Mouse (Mus musculus) hindbrain, embryonic 14.5 days (tissue): ENCODE measurements around the gene Atf7ip2. TPM values are rescaled to one million over a fixed set of nuclear protein-coding genes. Genes with fewer than 3 reads are reported as not detected.
"Not testable (repeated sequence)": the region's sequence is repeated elsewhere in the genome, so short reads cannot be mapped to it uniquely, and the experiment has no call there.

Experiments used
- ATAC-seq: fragments of 200-750 bp; cut with Nextera tagmentation; 2 replicates; pipeline ENCODE4 v1.8.0; 2017; ENCODE audit warnings: moderate number of reproducible peaks, mild to moderate bottlenecking, moderate TSS enrichment, moderate library complexity; ENCODE audit not compliant: low FRiP score
- DNase-seq: peaks from one replicate; pipeline ENCODE4 v3.0.0-alpha.2; 2015; ENCODE audit warnings: low spot score
- H3K27ac ChIP-seq: fragments of 300-500 bp; sonication (generic); 2 replicates; pipeline ENCODE4 v1.5.1; 2014; ENCODE audit warnings: mild to moderate bottlenecking, moderate library complexity
- H3K27me3 ChIP-seq: fragments of 300-500 bp; sonication (generic); 2 replicates; pipeline ENCODE4 v1.6.1; 2014; ENCODE audit warnings: mild to moderate bottlenecking, low read length, mixed read lengths; ENCODE audit not compliant: control insufficient read depth, insufficient read depth
- H3K36me3 ChIP-seq: fragments of 300-500 bp; sonication (generic); replicated peaks from 2 replicates; pipeline ENCODE4 v1.6.1; 2014; ENCODE audit not compliant: control insufficient read depth, insufficient read depth
- H3K4me1 ChIP-seq: fragments of 300-500 bp; sonication (generic); replicated peaks from 2 replicates; pipeline ENCODE4 v1.6.1; 2014; ENCODE audit warnings: antibody characterized with exemption, low read length, mixed read lengths; ENCODE audit not compliant: control insufficient read depth, insufficient read depth
- H3K4me2 ChIP-seq: fragments of 300-500 bp; sonication (generic); replicated peaks from 2 replicates; pipeline ENCODE4 v1.6.1; 2014; ENCODE audit warnings: mild to moderate bottlenecking, moderate library complexity
- H3K4me3 ChIP-seq: fragments of 300-500 bp; sonication (generic); replicated peaks from 2 replicates; pipeline ENCODE4 v1.5.1; 2014; ENCODE audit warnings: mild to moderate bottlenecking, low read length
- H3K9ac ChIP-seq: fragments of 300-500 bp; sonication (generic); 2 replicates; pipeline ENCODE4 v1.6.1; 2014
- H3K9me3 ChIP-seq: fragments of 300-500 bp; sonication (generic); 2 replicates; pipeline ENCODE4 v1.6.1; 2016; ENCODE audit warnings: low read length; ENCODE audit not compliant: control insufficient read depth
- WGBS: fragments of 180-500 bp; shearing (Covaris S2); extraction: QIAGEN DNeasy Blood & Tissue Kit; methylation state at CpG from one replicate; pipeline ENCODE4 v1.1.7; 2014; 5-methylcytosine and 5-hydroxymethylcytosine counted together
- polyA plus RNA-seq: library from polyadenylated mRNA; unstranded; fragments of >200 nt; fragmentation: Nextera tagmentation; extraction: Ambion mirVana; gene quantifications from 2 replicates; pipeline ENCODE4 v1.2.1, GENCODE M21; 2014

The Atf7ip2 gene
- polyA plus RNA-seq, 1 experiment from 2014 or later: 0.29 TPM

- 95% methylated on average over 1 of the region's 1 CpGs for WGBS
- not testable (repeated sequence) for ATAC-seq, H3K9me3 ChIP-seq, H3K4me1 ChIP-seq, DNase-seq, H3K4me3 ChIP-seq, H3K4me2 ChIP-seq, H3K27me3 ChIP-seq, H3K9ac ChIP-seq, H3K27ac ChIP-seq, H3K36me3 ChIP-seq
Measured at GRCm38 (mm10) chr16:10216366-10216765, 23.9 kb downstream of the Atf7ip2 start.

GRCm38 (mm10) chr16:10217020-10217419 is 24.5 kb downstream of the Atf7ip2 start:
- not testable (repeated sequence) for H3K4me2 ChIP-seq, H3K9ac ChIP-seq, ATAC-seq, H3K27me3 ChIP-seq, H3K27ac ChIP-seq, H3K9me3 ChIP-seq, H3K4me3 ChIP-seq, DNase-seq, H3K4me1 ChIP-seq, H3K36me3 ChIP-seq
- WGBS: 89% methylated on average over 2 of the region's 2 CpGs

DNA sequence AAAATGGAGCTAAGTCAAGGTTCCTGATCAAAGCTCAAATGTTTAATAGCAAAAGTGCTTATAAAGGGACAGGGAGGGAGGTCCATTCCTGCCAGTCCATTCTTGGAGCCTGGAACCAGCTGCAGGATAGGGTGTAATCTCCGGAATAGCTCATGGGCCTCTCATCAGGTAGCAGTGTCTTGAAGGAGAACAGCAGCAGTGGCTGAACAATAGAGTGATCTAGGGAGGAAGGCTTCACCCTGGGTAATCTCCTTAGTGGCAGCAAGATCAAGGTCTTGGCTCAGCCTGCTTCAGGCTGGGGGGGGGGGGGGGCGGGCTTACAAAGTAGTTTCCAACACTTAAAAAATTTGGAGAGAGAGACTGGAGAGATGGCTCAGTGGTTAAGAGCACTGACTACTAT is 34.8 kb downstream of the Atf7ip2 start:
- Histone ChIP-seq H3K27me3 (no peaks in the 10 kb centered on the region), H3K4me2 (no peak overlapping the region), H3K9me3 (no peaks in the 10 kb centered on the region), H3K27ac (no peak overlapping the region), H3K9ac (no peak overlapping the region), H3K4me3 (no peak overlapping the region), H3K36me3 (no peaks in the 10 kb centered on the region), H3K4me1 (no peaks in the 10 kb centered on the region)
- DNase-seq: no peak
- ATAC-seq: no peak
- 62% methylated on average over 1 of the region's 2 CpGs for WGBS

- H3K4me2 ChIP-seq: no peak overlapping the region
- H3K4me3 ChIP-seq: no peak overlapping the region
- H3K4me1 ChIP-seq: no peaks in the 10 kb centered on the region
- no peak for ATAC-seq
- no peak overlapping the region for H3K9ac ChIP-seq
- DNase-seq: no peak
- no peaks in the 10 kb centered on the region for H3K9me3 ChIP-seq
- no peak overlapping the region for H3K27ac ChIP-seq
- no peaks in the 10 kb centered on the region for H3K36me3 ChIP-seq
- no peaks in the 10 kb centered on the region for H3K27me3 ChIP-seq
Measured at GRCm38 (mm10) chr16:10236601-10237000, 44.1 kb downstream of the Atf7ip2 start.

- H3K4me1 ChIP-seq: no peaks in the 10 kb centered on the region
- no peaks in the 10 kb centered on the region for H3K9me3 ChIP-seq
- no peak overlapping the region for H3K9ac ChIP-seq
- ATAC-seq (no peak), DNase-seq (no peak)
- no peaks in the 10 kb centered on the region for H3K27me3 ChIP-seq
- no peaks in the 10 kb centered on the region for H3K36me3 ChIP-seq
- no peak overlapping the region for H3K4me3 ChIP-seq
- WGBS: 30% methylated on average over 1 of the region's 1 CpGs
- H3K27ac ChIP-seq: no peak overlapping the region
- H3K4me2 ChIP-seq: no peak overlapping the region
Measured at GRCm38 (mm10) chr16:10253993-10254392, 61.5 kb downstream of the Atf7ip2 start.

DNA sequence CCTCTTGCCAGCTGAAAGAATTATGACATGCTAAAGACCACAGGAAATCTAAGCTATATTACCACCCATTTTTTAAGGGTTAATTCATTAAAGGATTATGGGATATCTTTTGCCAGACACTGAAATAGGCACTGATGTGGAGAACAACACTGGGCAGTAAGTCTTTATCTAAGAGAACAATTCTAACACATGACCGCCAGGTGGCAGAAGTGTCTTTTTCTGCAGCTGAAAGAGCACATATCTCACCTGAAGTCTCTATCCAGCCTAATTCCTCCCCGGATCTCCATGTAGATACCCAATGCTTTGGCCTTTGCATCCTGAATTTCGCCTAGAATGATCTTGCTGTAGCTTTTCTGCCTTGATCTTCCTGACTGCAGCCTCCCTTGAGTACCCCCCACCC is 79.7 kb downstream of the Atf7ip2 start:
- no peaks in the 10 kb centered on the region for H3K36me3 ChIP-seq
- no peaks in the 10 kb centered on the region for H3K4me1 ChIP-seq
- H3K9me3 ChIP-seq: peaks cover 14% of the 10 kb centered on the region
- no peak for ATAC-seq
- H3K4me2 ChIP-seq: no peak overlapping the region
- no peak overlapping the region for H3K27ac ChIP-seq
- WGBS: 28% methylated on average over 3 of the region's 3 CpGs
- no peak overlapping the region for H3K9ac ChIP-seq
- no peak overlapping the region for H3K4me3 ChIP-seq
- peak; percentile 60 for DNase-seq
- H3K27me3 ChIP-seq: no peaks in the 10 kb centered on the region

- 74% methylated on average over 4 of the region's 4 CpGs for WGBS
- H3K4me1 ChIP-seq: no peaks in the 10 kb centered on the region
- H3K4me2 ChIP-seq: no peak overlapping the region
- H3K4me3 ChIP-seq: no peak overlapping the region
- ATAC-seq: no peak
- no peak overlapping the region for H3K9ac ChIP-seq
- peaks cover 14% of the 10 kb centered on the region for H3K9me3 ChIP-seq
- DNase-seq: no peak
- H3K27ac ChIP-seq: no peak overlapping the region
- no peaks in the 10 kb centered on the region for H3K27me3 ChIP-seq
- no peaks in the 10 kb centered on the region for H3K36me3 ChIP-seq
Measured at GRCm38 (mm10) chr16:10274465-10274864, 82.0 kb downstream of the Atf7ip2 start.

- not testable (repeated sequence) for ATAC-seq, H3K27me3 ChIP-seq, H3K9ac ChIP-seq, H3K4me1 ChIP-seq, H3K4me2 ChIP-seq, H3K36me3 ChIP-seq, H3K4me3 ChIP-seq, DNase-seq, H3K27ac ChIP-seq
- peaks cover 14% of the 10 kb centered on the region for H3K9me3 ChIP-seq
- WGBS: 94% methylated on average over 4 of the region's 5 CpGs
Measured at GRCm38 (mm10) chr16:10276778-10277177, 84.3 kb downstream of the Atf7ip2 start.

DNA sequence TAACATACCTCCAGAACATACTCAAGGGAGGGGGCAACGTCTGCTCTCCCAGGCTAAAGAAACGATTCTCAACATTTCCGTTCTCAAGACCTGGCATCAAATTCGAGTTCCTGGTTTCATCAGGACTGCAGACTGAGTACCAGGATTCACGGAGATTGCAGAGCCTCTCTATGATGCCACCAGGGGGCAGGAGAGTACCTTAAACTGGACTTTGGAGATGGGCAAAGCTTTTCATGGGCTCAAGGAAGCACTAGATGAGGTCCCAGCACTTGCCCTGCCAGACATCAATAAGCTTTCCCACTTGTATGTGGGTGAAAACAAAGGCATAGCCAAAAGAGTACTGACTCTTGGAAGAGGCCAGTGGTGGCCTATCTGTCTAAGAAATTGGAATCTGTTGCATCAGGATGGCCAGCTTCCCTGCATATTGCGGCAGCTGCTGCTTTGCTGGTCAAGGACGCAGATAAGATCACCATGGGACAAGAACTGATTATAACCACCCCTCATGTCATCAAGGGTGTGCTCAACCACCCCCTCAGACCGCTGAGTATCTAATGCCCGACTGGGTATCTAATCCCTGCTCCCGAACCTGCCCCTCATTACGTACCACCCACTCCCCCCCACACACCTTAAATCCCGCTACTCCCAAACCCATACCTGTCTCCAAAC is 87.9 kb downstream of the Atf7ip2 start:
- Histone ChIP-seq H3K27me3 (no peaks in the 10 kb centered on the region), H3K4me3 (no peak overlapping the region), H3K27ac (no peak overlapping the region), H3K9me3 (no peaks in the 10 kb centered on the region), H3K4me2 (no peak overlapping the region), H3K4me1 (no peaks in the 10 kb centered on the region), H3K9ac (no peak overlapping the region), H3K36me3 (no peaks in the 10 kb centered on the region)
- ATAC-seq: peak; percentile 40; the same call in 1 of the 2 replicates
- 56% methylated on average over 12 of the region's 12 CpGs for WGBS
- DNase-seq: peak; percentile 84

GRCm38 (mm10) chr16:10281890-10282289 is 89.4 kb downstream of the Atf7ip2 start:
- no peak overlapping the region for H3K4me2 ChIP-seq
- H3K4me1 ChIP-seq: no peaks in the 10 kb centered on the region
- DNase-seq: no peak
- no peaks in the 10 kb centered on the region for H3K36me3 ChIP-seq
- H3K27me3 ChIP-seq: no peaks in the 10 kb centered on the region
- WGBS: 84% methylated on average over 3 of the region's 3 CpGs
- no peak overlapping the region for H3K9ac ChIP-seq
- ATAC-seq: no peak
- no peaks in the 10 kb centered on the region for H3K9me3 ChIP-seq
- no peak overlapping the region for H3K27ac ChIP-seq
- H3K4me3 ChIP-seq: no peak overlapping the region
